Mouse (Mus musculus) hindbrain, embryonic 11.5 days (tissue): Measurements from ENCODE around the gene Nr2f1. TPM values are rescaled to one million over a fixed set of nuclear protein-coding genes. Genes with fewer than 3 reads are reported as not detected.

Experiments
- ATAC-seq: fragments of 200-750 bp; cut with Nextera tagmentation; 2 replicates; pipeline ENCODE4 v1.8.0; 2017; ENCODE audit warnings: mild to moderate bottlenecking, moderate TSS enrichment, moderate library complexity; ENCODE audit not compliant: low FRiP score
- DNase-seq: peaks from one replicate; pipeline ENCODE4 v3.0.0-alpha.2; 2015; ENCODE audit warnings: low spot score
- H3K27ac ChIP-seq: fragments of 300-500 bp; sonication (generic); 2 replicates; pipeline ENCODE4 v1.5.1; 2014; ENCODE audit warnings: mild to moderate bottlenecking, low read depth, low read length
- H3K27me3 ChIP-seq: fragments of 300-500 bp; sonication (generic); 2 replicates; pipeline ENCODE4 v1.6.1; 2014; ENCODE audit warnings: mild to moderate bottlenecking, low read length, moderate library complexity, mixed read lengths; ENCODE audit not compliant: control insufficient read depth, insufficient read depth
- H3K36me3 ChIP-seq: fragments of 300-500 bp; sonication (generic); 2 replicates; pipeline ENCODE4 v1.6.1; 2014; ENCODE audit warnings: mild to moderate bottlenecking, low read length, moderate library complexity, mixed read lengths; ENCODE audit not compliant: control insufficient read depth, insufficient read depth
- H3K4me1 ChIP-seq: fragments of 300-500 bp; sonication (generic); replicated peaks from 2 replicates; pipeline ENCODE4 v1.6.1; 2014; ENCODE audit warnings: low read length, mixed read lengths; ENCODE audit not compliant: control insufficient read depth, insufficient read depth
- H3K4me2 ChIP-seq: fragments of 300-500 bp; sonication (generic); replicated peaks from 2 replicates; pipeline ENCODE4 v1.6.1; 2014; ENCODE audit warnings: mild to moderate bottlenecking, low read depth, low read length
- H3K4me3 ChIP-seq: fragments of 300-500 bp; sonication (generic); 2 replicates; pipeline ENCODE4 v1.5.1; 2014; ENCODE audit warnings: low read depth, low read length
- H3K9ac ChIP-seq: fragments of 300-500 bp; sonication (generic); 2 replicates; pipeline ENCODE4 v1.6.1; 2014; ENCODE audit warnings: low read depth, low read length
- H3K9me3 ChIP-seq: fragments of 300-500 bp; sonication (generic); 2 replicates; pipeline ENCODE4 v1.6.1; 2016; ENCODE audit warnings: low read length; ENCODE audit not compliant: control insufficient read depth
- WGBS: fragments of 180-500 bp; shearing (Covaris S2); extraction: QIAGEN DNeasy Blood & Tissue Kit; methylation state at CpG from one replicate; pipeline ENCODE4 v1.1.7; 2014; 5-methylcytosine and 5-hydroxymethylcytosine counted together
- polyA plus RNA-seq: library from polyadenylated mRNA; unstranded; fragments of >200 nt; fragmentation: Nextera tagmentation; extraction: Ambion mirVana; gene quantifications from 2 replicates; pipeline ENCODE4 v1.2.1, GENCODE M21; 2014

The Nr2f1 gene
- polyA plus RNA-seq, 1 experiment from 2014 or later = 97.2 TPM

DNA sequence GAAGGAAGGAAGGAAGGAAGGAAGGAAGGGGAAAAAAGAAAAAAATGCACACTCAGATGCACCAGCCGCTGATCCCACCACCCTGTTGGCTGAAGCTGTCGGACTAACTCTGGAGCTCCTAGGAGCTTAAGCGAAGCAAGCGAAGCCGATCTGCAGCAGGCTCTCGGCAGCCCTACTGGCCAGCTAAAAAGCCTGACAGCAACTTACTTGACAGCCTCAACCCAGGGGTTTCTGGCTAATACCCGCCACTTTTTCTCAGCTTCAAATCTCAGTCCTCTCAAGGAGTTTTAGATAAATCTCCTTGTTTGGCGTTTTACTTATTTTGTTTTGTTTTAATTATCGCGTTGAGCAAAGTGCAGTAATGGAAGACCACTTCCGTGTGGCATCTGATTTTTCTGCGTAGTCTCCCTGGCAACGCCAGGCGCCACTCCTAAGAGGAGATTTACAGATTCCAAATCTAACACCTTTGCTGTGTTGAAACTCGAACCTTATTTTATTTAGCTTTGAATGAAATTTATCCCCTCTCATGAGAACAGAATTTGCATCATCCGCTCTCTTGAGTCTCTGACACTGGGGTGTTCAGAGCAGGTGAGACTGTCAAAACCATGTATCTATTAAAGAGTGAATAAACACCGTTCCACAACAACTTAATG lies 27.4 kb downstream of the Nr2f1 start:
- no peak for ATAC-seq
- Histone ChIP-seq H3K27ac (no peak overlapping the region), H3K9me3 (no peaks in the 10 kb centered on the region), H3K9ac (no peak overlapping the region), H3K36me3 (no peaks in the 10 kb centered on the region), H3K4me3 (peak overlapping the region; percentile 13; the same call in 1 of the 2 replicates), H3K27me3 (peaks cover 14% of the 10 kb centered on the region; the same call in 1 of the 2 replicates), H3K4me2 (peak overlapping the region; percentile 36), H3K4me1 (no peaks in the 10 kb centered on the region)
- WGBS = 2% methylated on average over 17 of the region's 17 CpGs
- peak; percentile 61 for DNase-seq

DNA sequence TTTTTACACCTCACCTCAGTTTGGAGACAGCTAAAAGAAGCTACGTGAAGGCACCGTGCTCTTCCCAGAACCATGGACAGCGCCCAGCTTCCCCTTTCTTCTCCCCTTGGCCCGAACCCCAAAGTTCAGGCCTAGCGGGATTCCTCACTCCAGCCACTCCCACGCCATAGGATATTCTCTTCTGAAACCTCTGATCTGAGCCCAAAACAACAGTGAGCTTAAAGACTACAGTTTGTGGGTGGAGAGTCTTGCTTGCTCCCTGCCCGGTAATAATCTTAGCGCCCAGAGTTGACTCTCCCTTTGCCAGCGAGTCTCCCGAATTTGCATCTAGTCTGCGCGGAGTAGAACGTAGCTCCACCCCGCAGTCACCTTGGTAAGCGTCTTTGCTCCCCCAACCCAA lies 28.2 kb downstream of the Nr2f1 start:
- 1% methylated on average over 15 of the region's 15 CpGs for WGBS
- H3K4me3 ChIP-seq = 0 out of 2 replicates have a peak overlapping the region, but pooled peaks have one; percentile 8
- peak overlapping the region; percentile 41 for H3K4me2 ChIP-seq
- 0 out of 2 replicates have a peak overlapping the region, but pooled peaks have one; percentile 38 for H3K9ac ChIP-seq
- no peaks in the 10 kb centered on the region for H3K9me3 ChIP-seq
- H3K27ac ChIP-seq = no peak overlapping the region
- ATAC-seq (peak; percentile 43), DNase-seq (peak; percentile 62)
- H3K27me3 ChIP-seq = peaks cover 14% of the 10 kb centered on the region; the same call in 1 of the 2 replicates
- H3K4me1 ChIP-seq = no peaks in the 10 kb centered on the region
- H3K36me3 ChIP-seq = no peaks in the 10 kb centered on the region

DNA sequence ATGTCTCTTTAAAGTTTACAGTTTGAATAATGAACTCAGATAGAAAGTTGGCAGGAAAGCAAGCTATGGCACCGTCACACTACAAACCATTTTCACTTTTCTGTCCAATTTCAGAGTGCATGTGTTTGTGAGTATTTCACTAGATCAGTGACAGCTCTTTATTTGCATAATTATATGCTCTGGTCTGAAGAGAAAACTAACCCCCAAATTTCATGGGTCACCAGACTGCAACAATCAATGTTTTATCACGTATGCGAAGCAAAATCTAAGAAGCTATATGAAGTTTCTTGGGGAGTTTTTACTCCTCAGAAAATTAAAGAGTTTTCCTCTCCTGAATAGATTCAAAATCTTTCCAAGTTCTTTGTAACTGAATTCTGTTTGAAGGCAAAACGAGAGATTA lies 31.4 kb downstream of the Nr2f1 start:
- H3K27ac ChIP-seq = 0 out of 2 replicates have a peak overlapping the region, but pooled peaks have one; percentile 62
- H3K4me1 ChIP-seq = no peaks in the 10 kb centered on the region
- 17% methylated on average over 4 of the region's 4 CpGs for WGBS

DNA sequence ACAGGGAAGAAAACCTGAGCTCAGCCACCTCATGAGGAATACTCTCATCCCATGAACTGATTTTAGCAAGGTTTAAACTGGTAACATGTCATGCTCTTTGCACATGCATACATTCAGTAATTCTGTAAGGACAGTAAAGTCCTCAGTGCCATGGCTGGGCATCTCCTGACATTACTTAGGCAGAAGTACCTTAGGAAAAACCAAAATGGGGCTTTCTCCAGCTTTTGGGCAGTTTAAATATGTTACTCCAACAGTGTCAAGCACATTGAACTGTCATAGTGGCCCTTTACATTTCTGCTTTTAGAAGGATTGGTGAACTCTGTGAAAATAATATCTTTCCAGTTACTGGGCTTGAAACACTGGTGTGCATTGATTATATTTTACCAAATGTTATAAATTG lies 34.6 kb downstream of the Nr2f1 start:
- H3K36me3 ChIP-seq = no peaks in the 10 kb centered on the region
- no peaks in the 10 kb centered on the region for H3K4me1 ChIP-seq
- H3K9ac ChIP-seq = peak overlapping the region; percentile 24; the same call in 1 of the 2 replicates
- ATAC-seq (no peak), DNase-seq (peak; percentile 13)
- H3K9me3 ChIP-seq = no peaks in the 10 kb centered on the region
- H3K27me3 ChIP-seq = peaks cover 2% of the 10 kb centered on the region; the same call in 1 of the 2 replicates
- no peak overlapping the region for H3K4me3 ChIP-seq
- H3K27ac ChIP-seq = no peak overlapping the region
- peak overlapping the region; percentile 76 for H3K4me2 ChIP-seq

More for the DNA sequence above, 31.4 kb downstream of the Nr2f1 start:
- H3K4me2 ChIP-seq = no peak overlapping the region
- H3K4me3 ChIP-seq = no peak overlapping the region
- no peaks in the 10 kb centered on the region for H3K9me3 ChIP-seq
- H3K9ac ChIP-seq = no peak overlapping the region
- DNase-seq = peak; percentile 57
- peaks cover 9% of the 10 kb centered on the region; the same call in 1 of the 2 replicates for H3K27me3 ChIP-seq
- ATAC-seq = no peak
- no peaks in the 10 kb centered on the region for H3K36me3 ChIP-seq

DNA sequence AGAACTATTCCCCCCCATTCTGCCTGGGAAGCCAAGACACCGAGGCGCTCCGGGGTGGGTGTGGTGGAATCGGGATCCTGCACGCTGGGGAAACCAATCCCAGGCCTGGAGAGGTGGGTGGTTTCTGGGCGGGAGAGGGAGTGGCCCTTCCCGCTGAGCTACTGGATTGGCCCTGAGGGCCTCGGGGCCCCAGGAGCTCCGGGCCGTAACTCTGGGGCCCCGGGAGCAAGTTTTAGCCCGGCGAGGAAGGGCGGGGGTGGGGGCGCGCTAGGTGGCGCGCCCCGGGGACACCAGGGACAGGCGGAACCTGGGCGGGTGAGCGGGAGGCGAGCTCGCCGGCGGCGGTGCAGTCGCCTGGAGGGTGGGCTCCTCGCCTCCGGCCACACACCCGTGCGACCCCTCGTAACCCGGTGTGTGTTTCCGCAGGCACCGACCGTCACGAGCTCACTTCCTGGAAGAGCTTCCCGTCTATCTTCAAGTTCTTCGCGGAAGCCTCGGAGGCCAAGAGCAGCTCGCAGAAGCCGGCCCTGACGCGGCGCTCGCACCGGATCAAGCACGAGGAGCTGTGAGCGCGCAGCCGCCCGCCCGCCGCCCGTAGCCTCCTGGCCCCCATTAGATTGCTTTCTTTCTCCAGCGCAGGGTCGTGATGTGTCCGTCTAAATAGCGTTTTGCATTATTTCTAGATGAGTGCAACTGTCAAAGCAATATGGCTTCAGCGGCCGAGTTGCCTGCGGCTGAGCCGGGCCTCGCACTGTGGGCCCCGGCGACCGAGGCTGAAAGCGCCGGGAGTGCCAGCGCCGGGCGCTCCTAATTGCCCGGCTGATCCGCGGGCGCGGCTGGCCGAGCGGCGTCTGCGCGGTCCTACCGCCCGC lies 36.2 kb downstream of the Nr2f1 start:
- peak overlapping the region; percentile 76 for H3K4me2 ChIP-seq
- no peaks in the 10 kb centered on the region for H3K9me3 ChIP-seq
- no peaks in the 10 kb centered on the region; the same call in 1 of the 2 replicates for H3K27me3 ChIP-seq
- ATAC-seq = peak; percentile 91
- peak; percentile 88 for DNase-seq
- peak overlapping the region; percentile 71 for H3K4me3 ChIP-seq
- WGBS = under 1% methylated on average over 58 of the region's 86 CpGs
- H3K4me1 ChIP-seq = no peaks in the 10 kb centered on the region
- H3K36me3 ChIP-seq = no peaks in the 10 kb centered on the region
- H3K9ac ChIP-seq = peak overlapping the region; percentile 87
- peak overlapping the region; percentile 97 for H3K27ac ChIP-seq

DNA sequence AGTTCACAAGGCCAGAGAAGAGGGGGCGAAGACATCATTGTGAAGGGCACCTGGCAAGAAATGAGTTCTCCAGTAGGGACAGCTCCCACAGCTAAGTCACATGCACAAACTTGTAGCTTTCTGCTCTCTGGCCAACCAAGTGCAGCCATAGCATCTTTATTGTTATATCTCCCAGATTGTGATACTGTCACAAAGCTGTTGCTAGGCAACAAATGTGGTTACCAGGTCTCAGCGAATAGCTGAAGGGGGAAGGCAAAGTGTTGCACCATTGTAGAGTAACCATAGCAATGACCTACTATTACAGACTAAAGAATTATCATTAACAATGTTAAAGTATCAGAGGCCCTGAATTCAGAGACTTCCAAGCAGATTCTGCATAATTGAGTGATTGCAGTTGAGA lies 37.4 kb downstream of the Nr2f1 start:
- DNase-seq = peak; percentile 74
- WGBS = 24% methylated on average over 2 of the region's 2 CpGs

DNA sequence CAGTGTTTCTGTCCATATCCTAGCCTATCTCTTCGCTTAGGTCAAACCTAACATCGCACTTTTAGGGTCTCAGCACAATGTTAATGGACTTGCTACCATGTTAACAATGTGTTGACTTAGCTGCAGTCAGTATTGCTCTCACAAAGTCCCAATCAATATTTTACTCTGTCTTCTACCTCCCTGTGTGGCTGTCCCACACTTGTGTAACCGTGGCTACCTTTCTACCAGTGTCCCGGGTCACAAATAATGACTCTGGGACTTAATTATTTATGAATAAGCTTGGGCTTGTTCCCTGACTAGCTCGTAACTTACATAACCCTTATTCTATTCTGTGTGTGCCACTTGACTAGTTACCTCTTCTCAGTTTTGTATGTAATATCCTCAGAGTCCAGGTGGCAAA lies 42.1 kb downstream of the Nr2f1 start:
- DNase-seq (no peak), ATAC-seq (no peak)
- H3K27me3 ChIP-seq = no peaks in the 10 kb centered on the region
- no peaks in the 10 kb centered on the region for H3K4me1 ChIP-seq
- no peak overlapping the region for H3K27ac ChIP-seq
- H3K36me3 ChIP-seq = no peaks in the 10 kb centered on the region
- no peak overlapping the region for H3K9ac ChIP-seq
- H3K9me3 ChIP-seq = no peaks in the 10 kb centered on the region
- no peak overlapping the region for H3K4me3 ChIP-seq
- H3K4me2 ChIP-seq = no peak overlapping the region
- 83% methylated on average over 5 of the region's 5 CpGs for WGBS

More for the DNA sequence above, 37.4 kb downstream of the Nr2f1 start:
- Histone ChIP-seq H3K4me2 (no peak overlapping the region), H3K4me1 (no peaks in the 10 kb centered on the region), H3K9ac (no peak overlapping the region), H3K9me3 (no peaks in the 10 kb centered on the region), H3K36me3 (no peaks in the 10 kb centered on the region), H3K27ac (peak overlapping the region; percentile 24; the same call in 1 of the 2 replicates), H3K4me3 (no peak overlapping the region), H3K27me3 (no peaks in the 10 kb centered on the region; the same call in 1 of the 2 replicates)
- ATAC-seq = peak; percentile 74
